Mouse (Mus musculus) MEL (cell line): ENCODE data around the gene Cd63. TPM values are rescaled to one million over a fixed set of nuclear protein-coding genes. Genes with fewer than 3 reads are reported as not detected.

Source experiments
- DNase-seq: peaks from one replicate; pipeline ENCODE4 v3.0.0; 2011; ENCODE audit warnings: low read depth, low spot score
- H3K27ac ChIP-seq: 2 replicates; pipeline ENCODE4 v1.5.1; 2012; ENCODE audit warnings: low read depth, mild to moderate bottlenecking, control low read depth, low read length, moderate library complexity; ENCODE audit not compliant: control insufficient read depth
- H3K27me3 ChIP-seq, 2 experiments: fragments of 150-350 bp in 1 of 2; sonication (generic) in 1 of 2; 2 replicates each; pipeline ENCODE4 v1.6.1; 2012; ENCODE audit warnings: low read length in 2 of 2, mild to moderate bottlenecking in 2 of 2, improper control_type of control experiment in 1 of 2, moderate library complexity in 1 of 2; ENCODE audit not compliant: insufficient read depth in 2 of 2, control insufficient read depth in 1 of 2
- H3K36me3 ChIP-seq, 2 experiments: 2 replicates each; pipeline ENCODE4 v1.6.1; 2012 to 2014; ENCODE audit warnings: low read length in 2 of 2, improper control_type of control experiment in 1 of 2, inconsistent platforms in 1 of 2, mild to moderate bottlenecking in 1 of 2; ENCODE audit not compliant: insufficient read depth in 2 of 2, control insufficient read depth in 1 of 2
- H3K4me1 ChIP-seq, 2 experiments: fragments of 150-350 bp in 1 of 2; sonication (generic) in 1 of 2; 2 replicates each; pipeline ENCODE4 v1.6.1; 2012; ENCODE audit warnings: low read length in 2 of 2, improper control_type of control experiment in 1 of 2, mild to moderate bottlenecking in 1 of 2; ENCODE audit not compliant: insufficient read depth in 2 of 2, control insufficient read depth in 1 of 2
- H3K4me3 ChIP-seq, 2 experiments: fragments of 150-350 bp in 1 of 2; sonication (generic) in 1 of 2; 2 replicates each; pipeline ENCODE4 v1.5.1; 2012; ENCODE audit warnings: low read depth in 2 of 2, low read length in 2 of 2, mild to moderate bottlenecking in 2 of 2, moderate library complexity in 2 of 2, control low read depth in 1 of 2, improper control_type of control experiment in 1 of 2; ENCODE audit not compliant: control insufficient read depth in 1 of 2, insufficient read depth in 1 of 2
- H3K79me2 ChIP-seq: 2 replicates; pipeline ENCODE4 v1.6.1; 2012; ENCODE audit warnings: mild to moderate bottlenecking, low read length, moderate library complexity; ENCODE audit not compliant: control insufficient read depth, poor library complexity, insufficient read depth
- H3K9ac ChIP-seq: 2 replicates; pipeline ENCODE4 v1.6.1; 2012; ENCODE audit warnings: low read depth, mild to moderate bottlenecking, control low read depth, low read length, moderate library complexity; ENCODE audit not compliant: control insufficient read depth, poor library complexity, severe bottlenecking
- H3K9me3 ChIP-seq: fragments of 150-350 bp; sonication (generic); replicated peaks from 2 replicates; pipeline ENCODE4 v1.6.1; 2012; ENCODE audit warnings: mild to moderate bottlenecking, low read length, improper control_type of control experiment, moderate library complexity; ENCODE audit not compliant: insufficient read depth
- CHD1 ChIP-seq: IDR thresholded peaks from 2 replicates; pipeline ENCODE4 v1.6.1; 2012; ENCODE audit warnings: low read depth, mild to moderate bottlenecking, inconsistent platforms, low read length, improper control_type of control experiment
- CTCF ChIP-seq, 3 experiments: IDR thresholded peaks in 2 of 3; conservative IDR thresholded peaks in 1 of 3; 2 replicates each; pipeline ENCODE4 v1.5.1; 2011 to 2012; ENCODE audit warnings: low read length in 3 of 3, low read depth in 2 of 3, mild to moderate bottlenecking in 2 of 3, improper control_type of control experiment in 1 of 3, inconsistent platforms in 1 of 3, mixed read lengths in 1 of 3, moderate library complexity in 1 of 3; ENCODE audit not compliant: control insufficient read depth in 1 of 3, insufficient read depth in 1 of 3, poor library complexity in 1 of 3, severe bottlenecking in 1 of 3
- E2F4 ChIP-seq: IDR thresholded peaks from 2 replicates; pipeline ENCODE4 v1.6.1; 2011; ENCODE audit warnings: low read depth, low read length, improper control_type of control experiment, borderline replicate concordance
- ELF1 ChIP-seq: IDR thresholded peaks from 2 replicates; pipeline ENCODE4 v1.6.1; 2014; ENCODE audit warnings: low read depth, mild to moderate bottlenecking, inconsistent platforms, low read length, improper control_type of control experiment, moderate library complexity
- EP300 ChIP-seq, 2 experiments: IDR thresholded peaks; 2 replicates each; pipeline ENCODE4 v1.6.1; 2011; ENCODE audit warnings: improper control_type of control experiment in 2 of 2, low read length in 2 of 2, low read depth in 1 of 2, mild to moderate bottlenecking in 1 of 2
- GATA1 ChIP-seq: IDR thresholded peaks from 2 replicates; pipeline ENCODE4 v1.6.1; 2011; ENCODE audit warnings: low read depth, low read length, improper control_type of control experiment
- JUND ChIP-seq: IDR thresholded peaks from 2 replicates; pipeline ENCODE4 v1.6.1; 2011; ENCODE audit warnings: low read depth, mild to moderate bottlenecking, improper control_type of control experiment, low read length
- KAT2A ChIP-seq: conservative IDR thresholded peaks from 2 replicates; pipeline ENCODE4 v1.6.1; 2012; ENCODE audit warnings: low read depth, low read length, improper control_type of control experiment, inconsistent platforms
- MAFK ChIP-seq: IDR thresholded peaks from 2 replicates; pipeline ENCODE4 v1.6.1; 2011; ENCODE audit warnings: low read depth, mild to moderate bottlenecking, low read length, improper control_type of control experiment, borderline replicate concordance
- MAX ChIP-seq: IDR thresholded peaks from 2 replicates; pipeline ENCODE4 v1.6.1; 2011; ENCODE audit warnings: low read length, improper control_type of control experiment
- MYC ChIP-seq: IDR thresholded peaks from 2 replicates; pipeline ENCODE4 v1.6.1; 2011; ENCODE audit warnings: low read depth, mild to moderate bottlenecking, low read length, improper control_type of control experiment, moderate library complexity
- NELFE ChIP-seq: IDR thresholded peaks from 2 replicates; pipeline ENCODE4 v1.6.1; 2011; ENCODE audit warnings: low read depth, low read length, improper control_type of control experiment
- NRF1 ChIP-seq: IDR thresholded peaks from 2 replicates; pipeline ENCODE4 v1.6.1; 2014; ENCODE audit warnings: low read depth, mild to moderate bottlenecking, inconsistent platforms, low read length, improper control_type of control experiment, moderate library complexity; ENCODE audit not compliant: poor library complexity, insufficient read depth, severe bottlenecking
- POLR2A ChIP-seq, 2 experiments: IDR thresholded peaks; 2 replicates each; pipeline ENCODE4 v1.6.1; 2011 to 2012; ENCODE audit warnings: low read length in 2 of 2, mild to moderate bottlenecking in 2 of 2, control low read depth in 1 of 2, improper control_type of control experiment in 1 of 2, low read depth in 1 of 2, moderate library complexity in 1 of 2; ENCODE audit not compliant: control insufficient read depth in 1 of 2, insufficient read depth in 1 of 2, poor library complexity in 1 of 2
- POLR2AphosphoS2 ChIP-seq: IDR thresholded peaks from 2 replicates; pipeline ENCODE4 v1.6.1; 2011; ENCODE audit warnings: low read length, improper control_type of control experiment
- RAD21 ChIP-seq: IDR thresholded peaks from 2 replicates; pipeline ENCODE4 v1.6.1; 2011; ENCODE audit warnings: mild to moderate bottlenecking, low read depth, low read length, improper control_type of control experiment
- SIN3A ChIP-seq: IDR thresholded peaks from 2 replicates; pipeline ENCODE4 v1.6.1; 2012; ENCODE audit warnings: low read length, improper control_type of control experiment, inconsistent platforms
- SMC3 ChIP-seq: IDR thresholded peaks from 2 replicates; pipeline ENCODE4 v1.6.1; 2011; ENCODE audit warnings: low read depth, low read length, improper control_type of control experiment
- TBP ChIP-seq: IDR thresholded peaks from 2 replicates; pipeline ENCODE4 v1.8.0; 2011; ENCODE audit warnings: low read depth, low read length, improper control_type of control experiment
- UBTF ChIP-seq: IDR thresholded peaks from 2 replicates; pipeline ENCODE4 v1.6.1; 2012; ENCODE audit warnings: low read depth, mild to moderate bottlenecking, inconsistent platforms, low read length, improper control_type of control experiment, moderate library complexity, borderline replicate concordance; ENCODE audit not compliant: insufficient read depth
- USF2 ChIP-seq, 2 experiments: IDR thresholded peaks; 2 replicates each; pipeline ENCODE4 v1.6.1; 2011 to 2012; ENCODE audit warnings: improper control_type of control experiment in 2 of 2, low read length in 2 of 2, borderline replicate concordance in 1 of 2, inconsistent platforms in 1 of 2, low read depth in 1 of 2, mild to moderate bottlenecking in 1 of 2; ENCODE audit not compliant: insufficient read depth in 1 of 2
- ZKSCAN1 ChIP-seq: IDR thresholded peaks from 2 replicates; pipeline ENCODE4 v1.6.1; 2012; ENCODE audit warnings: low read depth, mild to moderate bottlenecking, inconsistent platforms, low read length, improper control_type of control experiment, moderate library complexity
- polyA plus RNA-seq, 2 experiments: library from polyadenylated mRNA; stranded (reverse) in 1 of 2; unstranded in 1 of 2; fragments of >175 nt in 1 of 2; fragments of >200 nt in 1 of 2; gene quantifications; 2 replicates each; pipeline versions ENCODE4 v1.2.1 to v1.2.4; 2012; ENCODE audit warnings: low replicate concordance in 2 of 2, low read depth in 1 of 2; ENCODE audit not compliant: insufficient read length in 2 of 2, insufficient read depth in 1 of 2, missing spikeins in 1 of 2
- total RNA-seq: library from RNA; depleted of rRNA; stranded (reverse); fragments of 300-350 nt; gene quantifications from 2 replicates; pipeline ENCODE4 v1.2.3, GENCODE M21; 2012

The Cd63 gene
- total and polyA plus RNA-seq, 3 experiments, result 0.46 to 0.64 TPM; not detected in 1

GRCm38 (mm10) chr10:128934997-128935787, 34.4 kb downstream of the Cd63 start:
- Histone ChIP-seq H3K4me1 (no peaks in the 10 kb centered on the region), H3K27me3 (peaks cover 2 to 5% of the 10 kb centered on the region in 2 experiments; a peak in 3 of 4 replicates), H3K9ac (no peak overlapping the region), H3K36me3 (no peaks in the 10 kb centered on the region), H3K27ac (no peak overlapping the region), H3K79me2 (no peaks in the 10 kb centered on the region), H3K9me3 (no peaks in the 10 kb centered on the region), H3K4me3 (no peak overlapping the region)
- TF ChIP-seq POLR2AphosphoS2, result no peak
- TF ChIP-seq CTCF (IDR thresholded peaks at IDR 0.05 in 2 of 3, conservative IDR thresholded peaks at IDR 0.05 in 1 of 3; ENCODE audit: control insufficient read depth in 1 of 3, insufficient read depth in 1 of 3, low read depth in 2 of 3, low read length in 3 of 3, poor library complexity in 1 of 3, severe bottlenecking in 1 of 3), result no peak
- TF ChIP-seq E2F4, result no peak
- TF ChIP-seq MYC, result no peak
- no peak for TF ChIP-seq GATA1
- TF ChIP-seq RAD21, result no peak
- no peak for TF ChIP-seq EP300 (IDR thresholded peaks at IDR 0.05; ENCODE audit: low read depth in 1 of 2, low read length in 2 of 2)
- no peak for TF ChIP-seq NRF1
- TF ChIP-seq UBTF, result no peak
- no peak for DNase-seq

DNA sequence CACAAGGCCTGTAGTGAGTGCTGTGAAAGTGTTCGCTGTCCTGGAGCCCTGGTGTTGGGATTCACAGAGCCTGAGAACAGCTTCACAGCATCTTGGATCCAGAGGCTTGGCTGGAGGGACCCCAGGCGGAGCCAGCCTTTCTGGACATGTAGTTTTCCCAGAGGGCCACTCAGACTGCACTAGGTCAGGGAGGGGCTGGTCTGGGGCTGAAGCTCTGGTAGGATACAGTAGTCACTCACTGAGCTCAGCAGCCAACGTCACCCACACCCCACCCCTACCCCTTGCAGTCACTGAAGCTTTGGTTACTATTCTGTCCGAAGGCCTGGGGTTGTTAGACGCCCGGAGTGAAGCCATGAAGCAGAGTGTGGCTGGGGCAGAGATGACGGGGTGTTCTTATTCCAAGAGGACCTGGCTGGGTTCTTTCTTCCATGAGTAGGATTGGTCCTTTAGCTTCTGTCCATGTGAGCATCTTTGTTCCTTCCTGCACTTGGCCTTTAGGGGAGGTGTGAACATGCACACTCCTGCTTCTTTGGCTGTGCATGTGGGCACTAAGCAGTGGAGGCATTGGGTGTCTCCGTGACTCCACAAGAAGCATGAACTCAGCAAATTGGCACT, 35.1 kb downstream of the Cd63 start:
- peaks cover 2 to 5% of the 10 kb centered on the region in 2 experiments; a peak in 3 of 4 replicates for H3K27me3 ChIP-seq
- H3K79me2 ChIP-seq, result no peaks in the 10 kb centered on the region
- no peak overlapping the region for H3K4me3 ChIP-seq

More for the DNA sequence above, 35.1 kb downstream of the Cd63 start:
- no peak for DNase-seq
- Histone ChIP-seq H3K4me1 (no peaks in the 10 kb centered on the region), H3K9ac (no peak overlapping the region), H3K36me3 (no peaks in the 10 kb centered on the region), H3K27ac (no peak overlapping the region)
- no peak for TF ChIP-seq ELF1
- TF ChIP-seq JUND, result no peak
- no peak for TF ChIP-seq GATA1
- TF ChIP-seq USF2 (IDR thresholded peaks at IDR 0.05; ENCODE audit: borderline replicate concordance in 1 of 2, insufficient read depth in 1 of 2, low read depth in 1 of 2, low read length in 2 of 2), result no peak
- no peak for TF ChIP-seq POLR2A (IDR thresholded peaks at IDR 0.05; ENCODE audit: control insufficient read depth in 1 of 2, insufficient read depth in 1 of 2, low read depth in 1 of 2, low read length in 2 of 2, poor library complexity in 1 of 2)
- TF ChIP-seq TBP, result no peak
- TF ChIP-seq SIN3A, result no peak
- no peak for TF ChIP-seq EP300 (IDR thresholded peaks at IDR 0.05; ENCODE audit: low read depth in 1 of 2, low read length in 2 of 2)
- no peak for TF ChIP-seq MAX
- TF ChIP-seq NELFE, result no peak
- no peak for TF ChIP-seq MYC
- no peak for TF ChIP-seq MAFK
- TF ChIP-seq CHD1, result no peak
- TF ChIP-seq ZKSCAN1, result no peak
- no peak for TF ChIP-seq KAT2A
- TF ChIP-seq SMC3, result no peak
- TF ChIP-seq, all 39 proteins: peak for 0
- no peaks in the 10 kb centered on the region for H3K9me3 ChIP-seq
